Mouse (Mus musculus) brown adipose tissue, adult 24 weeks (tissue): ENCODE data around the gene Sacs. TPM values are rescaled to one million over a fixed set of nuclear protein-coding genes. Genes with fewer than 3 reads are reported as not detected.
"Not testable (repeated sequence)": the region's sequence is repeated elsewhere in the genome, so short reads cannot be mapped to it uniquely, and the experiment has no call there.

Source experiments
- H3K27ac ChIP-seq: fragments of 200-500 bp; replicated peaks from 2 replicates; pipeline ENCODE4 v1.5.1; 2012; ENCODE audit warnings: low read depth, mild to moderate bottlenecking, low read length
- H3K4me1 ChIP-seq: fragments of 200-500 bp; 2 replicates; pipeline ENCODE4 v1.6.1; 2012; ENCODE audit warnings: low read length, mixed read lengths; ENCODE audit not compliant: control insufficient read depth, insufficient read depth, insufficient read length
- H3K4me3 ChIP-seq: fragments of 200-500 bp; 2 replicates; pipeline ENCODE4 v1.5.1; 2012; ENCODE audit warnings: low read depth, mild to moderate bottlenecking, low read length, moderate library complexity; ENCODE audit not compliant: insufficient read depth
- polyA plus RNA-seq: library from polyadenylated mRNA; stranded (reverse); fragments of >200 nt; gene quantifications from 2 replicates; pipeline ENCODE4 v1.2.4, GENCODE M21; 2012; ENCODE audit not compliant: missing spikeins, insufficient read depth, insufficient read length

Gene Sacs
- polyA plus RNA-seq, 1 experiment = 1.3 TPM

DNA sequence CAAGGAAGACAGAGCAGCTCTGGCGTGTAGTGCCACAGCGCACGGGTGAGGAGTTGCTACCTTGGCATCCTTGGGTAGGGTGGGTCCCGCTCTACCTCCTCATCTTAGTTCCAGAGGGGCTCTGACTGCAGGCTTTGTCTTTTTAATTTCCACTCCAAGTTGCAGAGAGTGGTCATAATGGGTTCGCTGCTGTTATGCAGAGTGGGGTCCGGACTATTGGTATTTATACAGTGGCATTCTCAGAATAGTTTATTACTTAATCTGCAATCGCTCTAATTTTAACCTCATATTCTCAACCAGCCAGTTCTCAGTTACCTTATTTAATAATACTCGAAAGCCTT lies 440 bp downstream of the Sacs start:
- H3K27ac ChIP-seq = no peak overlapping the region
- no peaks in the 10 kb centered on the region for H3K4me1 ChIP-seq
- H3K4me3 ChIP-seq = peak overlapping the region; percentile 52

DNA sequence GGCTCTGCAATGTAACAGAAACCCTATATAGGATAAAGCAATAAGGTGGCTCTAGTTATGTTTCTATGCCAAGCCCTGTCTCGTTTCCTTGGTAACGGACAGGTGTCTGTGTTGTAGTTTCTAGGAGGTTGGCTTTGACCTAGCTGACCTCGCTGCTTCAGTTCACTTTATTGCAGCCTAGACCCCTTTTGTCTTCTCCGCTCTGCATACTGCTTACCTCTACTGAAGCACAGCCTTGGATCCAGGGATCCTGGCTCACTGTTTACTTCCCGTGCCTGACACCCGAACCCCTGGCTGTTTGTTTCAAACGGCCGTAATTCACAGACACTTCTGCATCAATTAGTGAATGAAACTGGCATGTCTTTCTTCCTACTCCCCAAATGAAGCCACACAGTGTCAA lies 5.1 kb downstream of the Sacs start:
- no peak overlapping the region for H3K4me3 ChIP-seq
- no peaks in the 10 kb centered on the region for H3K4me1 ChIP-seq
- H3K27ac ChIP-seq = no peak overlapping the region

DNA sequence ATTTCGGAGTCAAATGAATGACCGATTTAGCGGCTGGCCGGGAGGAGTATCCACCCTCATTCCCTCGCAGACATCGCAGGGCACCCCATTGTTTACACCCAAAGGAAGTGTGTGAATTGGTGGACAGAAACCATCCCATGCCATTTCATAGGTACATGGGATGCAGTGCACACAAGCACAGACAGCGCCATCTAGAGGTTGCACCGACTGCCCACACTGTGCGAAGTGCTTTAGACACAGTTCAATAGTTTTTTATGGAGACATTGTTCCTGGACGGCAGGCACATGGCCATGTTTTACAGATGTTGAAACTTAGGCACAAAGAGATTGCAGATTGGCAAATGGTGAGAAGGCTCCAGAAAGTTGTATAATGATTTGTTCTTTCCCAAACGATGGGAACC lies 5.6 kb downstream of the Sacs start:
- no peaks in the 10 kb centered on the region for H3K4me1 ChIP-seq
- H3K4me3 ChIP-seq = no peak overlapping the region
- H3K27ac ChIP-seq = no peak overlapping the region

DNA sequence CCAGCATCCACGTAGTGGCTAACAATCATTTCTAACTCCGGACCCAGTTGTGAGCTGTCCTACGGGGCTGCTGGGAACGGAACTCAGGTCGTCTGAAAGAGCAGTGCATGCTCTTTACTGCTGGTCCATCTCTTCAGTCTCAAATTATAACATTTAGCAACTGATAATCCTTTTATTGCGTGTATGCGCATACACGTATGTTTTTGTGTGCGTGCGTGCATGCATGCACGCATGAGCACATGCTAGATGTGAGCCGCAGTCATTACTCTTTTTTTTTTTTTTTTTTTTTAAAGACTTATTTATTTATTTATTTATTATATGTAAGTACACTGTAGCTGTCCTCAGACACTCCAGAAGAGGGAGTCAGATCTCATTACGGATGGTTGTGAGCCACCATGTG lies 12.2 kb downstream of the Sacs start:
- H3K4me3 ChIP-seq, H3K27ac ChIP-seq: not testable (repeated sequence)

GRCm38 (mm10) chr14:61154900-61155585 lies 16.8 kb downstream of the Sacs start:
- H3K27ac ChIP-seq = no peak overlapping the region
- no peak overlapping the region for H3K4me3 ChIP-seq
- peaks cover 7% of the 10 kb centered on the region for H3K4me1 ChIP-seq

More for the DNA sequence above, 12.2 kb downstream of the Sacs start:
- not testable (repeated sequence) for H3K4me1 ChIP-seq

- Histone ChIP-seq H3K4me3 (no peak overlapping the region), H3K4me1 (peaks cover 9% of the 10 kb centered on the region), H3K27ac (no peak overlapping the region)
Measured at GRCm38 (mm10) chr14:61155687-61156086, 17.4 kb downstream of the Sacs start.

- H3K27ac ChIP-seq, H3K4me3 ChIP-seq: not testable (repeated sequence)
- H3K4me1 ChIP-seq = peaks cover 16% of the 10 kb centered on the region
Measured at GRCm38 (mm10) chr14:61157426-61157825, 19.2 kb downstream of the Sacs start.

DNA sequence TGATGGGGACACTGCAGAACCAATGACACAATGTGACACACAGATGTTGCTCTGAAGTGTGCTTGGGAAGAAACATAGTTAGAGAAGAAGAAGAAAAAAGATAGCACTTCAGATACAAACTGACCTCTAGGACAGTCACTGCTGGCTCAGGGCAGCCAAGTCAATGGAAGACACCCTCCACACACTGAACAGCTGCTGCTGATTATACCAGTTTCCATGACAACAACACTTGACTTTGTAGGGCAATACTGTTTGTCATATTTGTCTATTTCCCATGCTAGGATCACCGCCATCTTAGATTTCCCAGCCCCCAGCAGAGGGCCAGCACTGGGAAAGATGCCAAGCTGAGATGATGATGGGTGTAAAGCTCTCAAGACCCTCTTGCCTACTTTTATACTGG lies 22.7 kb downstream of the Sacs start:
- H3K4me1 ChIP-seq = peaks cover 16% of the 10 kb centered on the region
- peak overlapping the region; percentile 90 for H3K27ac ChIP-seq
- no peak overlapping the region for H3K4me3 ChIP-seq

DNA sequence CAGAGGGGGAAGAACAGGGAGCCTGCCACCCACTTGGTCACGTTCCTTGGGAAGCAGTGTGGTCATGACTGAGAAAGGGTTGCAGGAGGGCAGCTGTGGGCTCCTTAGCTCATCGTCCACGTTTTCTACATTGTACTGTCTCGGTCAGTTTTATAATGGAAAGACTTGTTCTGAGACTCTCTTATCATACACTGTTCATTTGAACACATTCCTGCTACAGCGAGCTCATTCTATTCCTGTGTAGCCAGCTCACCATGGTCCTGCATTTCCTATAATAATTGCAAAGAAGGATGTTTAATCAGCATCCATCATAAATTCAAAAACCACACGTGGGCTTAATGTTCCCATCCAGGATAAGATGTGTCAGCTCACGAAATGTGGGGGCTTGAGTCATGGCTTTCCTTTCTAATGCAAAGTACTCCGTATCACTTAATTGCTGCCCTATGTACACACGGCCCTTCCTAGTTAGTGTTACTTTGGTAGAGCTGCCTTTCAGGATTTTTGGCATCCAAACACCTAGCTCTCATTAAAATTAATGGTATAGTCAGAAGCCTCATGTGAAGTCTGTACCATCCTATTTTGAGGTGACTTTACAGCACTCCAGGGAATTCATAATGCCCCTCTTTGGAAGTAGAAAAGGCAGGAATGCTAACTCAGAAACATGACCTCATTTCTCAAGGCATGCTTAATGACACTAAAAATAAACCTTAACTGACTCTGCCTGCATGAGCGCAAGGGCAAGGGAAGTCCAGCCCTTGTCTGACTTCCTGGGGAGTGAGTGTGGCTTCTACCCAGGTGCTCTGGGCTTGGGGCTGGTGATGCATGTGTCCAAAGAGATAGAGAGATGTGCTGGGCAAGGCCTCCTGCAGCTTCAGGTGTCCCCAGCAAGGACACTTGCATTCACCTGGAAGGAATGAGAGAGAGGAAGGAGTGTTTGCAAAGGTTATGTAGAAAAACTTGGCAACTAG lies 23.4 kb downstream of the Sacs start:
- Histone ChIP-seq H3K27ac (peak overlapping the region; percentile 90), H3K4me3 (no peak overlapping the region), H3K4me1 (peaks cover 16% of the 10 kb centered on the region)

DNA sequence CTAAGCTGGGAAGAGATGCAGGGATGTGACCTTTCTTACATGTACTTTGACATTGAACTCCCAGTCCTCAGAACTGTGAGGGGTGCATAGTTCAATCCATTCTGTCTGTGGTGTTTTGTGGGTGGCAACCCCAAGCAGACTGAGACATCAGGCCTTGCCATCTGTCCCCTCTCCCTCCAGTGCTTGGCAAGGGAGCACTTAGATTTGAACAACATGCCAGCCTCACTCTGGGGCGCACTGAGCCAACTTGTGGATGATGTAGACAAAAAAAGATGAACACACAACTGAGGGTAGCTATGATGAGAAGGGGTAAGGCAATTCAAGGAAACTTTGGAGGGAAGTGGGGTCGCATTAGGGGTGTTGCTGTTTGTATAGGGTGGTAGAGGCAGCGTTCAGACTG lies 26.2 kb downstream of the Sacs start:
- Histone ChIP-seq H3K27ac (no peak overlapping the region), H3K4me3 (no peak overlapping the region), H3K4me1 (peaks cover 8% of the 10 kb centered on the region; the same call in 1 of the 2 replicates)

- no peak overlapping the region for H3K27ac ChIP-seq
- H3K4me3 ChIP-seq = no peak overlapping the region
- H3K4me1 ChIP-seq = peaks cover 5% of the 10 kb centered on the region; the same call in 1 of the 2 replicates
Measured at GRCm38 (mm10) chr14:61165929-61166328, 27.7 kb downstream of the Sacs start.

GRCm38 (mm10) chr14:61171261-61171970 lies 33.2 kb downstream of the Sacs start:
- Histone ChIP-seq H3K4me3 (no peak overlapping the region), H3K27ac (no peak overlapping the region), H3K4me1 (no peaks in the 10 kb centered on the region)

GRCm38 (mm10) chr14:61172548-61173158 lies 34.4 kb downstream of the Sacs start:
- Histone ChIP-seq H3K4me3 (peak overlapping the region; percentile 74), H3K4me1 (no peaks in the 10 kb centered on the region), H3K27ac (peak overlapping the region; percentile 10)

- Histone ChIP-seq H3K27ac (peak overlapping the region; percentile 10), H3K4me3 (peak overlapping the region; percentile 74), H3K4me1 (no peaks in the 10 kb centered on the region)
Measured at GRCm38 (mm10) chr14:61173229-61173628, 35.0 kb downstream of the Sacs start.

DNA sequence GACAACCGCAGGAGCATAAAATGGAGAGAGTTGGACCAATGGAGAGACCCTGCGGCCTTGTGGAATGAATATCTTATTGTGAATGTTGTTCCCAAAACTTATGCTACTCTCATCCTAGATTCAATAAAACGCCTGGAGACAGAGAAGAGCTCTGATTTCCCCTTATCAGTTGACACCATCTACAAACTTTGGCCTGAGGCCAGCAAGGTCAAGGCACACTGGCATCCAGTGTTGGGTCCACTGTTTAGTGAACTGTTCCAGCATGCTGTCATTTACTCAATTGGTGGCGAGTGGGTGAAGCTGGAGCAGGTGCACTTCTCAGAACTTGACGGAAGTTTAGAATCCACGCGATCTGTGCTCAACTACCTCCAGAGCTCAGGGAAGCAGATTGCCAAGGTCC lies 53.6 kb downstream of the Sacs start:
- no peak overlapping the region for H3K27ac ChIP-seq
- H3K4me3 ChIP-seq = no peak overlapping the region
- no peaks in the 10 kb centered on the region for H3K4me1 ChIP-seq
